Mouse (Mus musculus): ENCODE measurements around the gene Nkain2. TPM values are rescaled to one million over a fixed set of nuclear protein-coding genes. Genes with fewer than 3 reads are reported as not detected.

The Nkain2 gene
- polyA plus RNA-seq, 1 experiment from 2014 or later: not detected

- Histone ChIP-seq H3K9ac (ENCODE audit: low read depth, low read length) (no peak overlapping the region), H3K4me2 (ENCODE audit: low read depth, low read length) (no peak overlapping the region), H3K4me1 (ENCODE audit: control insufficient read depth, low read depth, low read length) (no peaks in the 10 kb centered on the region), H3K4me3 (ENCODE audit: low read depth, low read length) (no peak overlapping the region), H3K27ac (ENCODE audit: low read length) (no peak overlapping the region), H3K9me3 (replicated peaks; ENCODE audit: control insufficient read depth, low read length) (no peaks in the 10 kb centered on the region), H3K36me3 (ENCODE audit: control insufficient read depth, insufficient read depth) (no peaks in the 10 kb centered on the region), H3K27me3 (ENCODE audit: control insufficient read depth, insufficient read depth, low read depth, low read length) (no peaks in the 10 kb centered on the region)
- 82% methylated on average over 2 of the region's 2 CpGs for WGBS (ENCODE audit: insufficient replicate concordance)
- no peak for ATAC-seq (ENCODE audit: low read depth)
Measured at GRCm38 (mm10) chr10:32631043-32631442, 259.2 kb downstream of the Nkain2 start.

- ATAC-seq (ENCODE audit: low read depth): no peak
- Histone ChIP-seq H3K27ac (ENCODE audit: low read length) (no peak overlapping the region), H3K9me3 (replicated peaks; ENCODE audit: control insufficient read depth, low read length) (no peaks in the 10 kb centered on the region), H3K27me3 (ENCODE audit: control insufficient read depth, insufficient read depth, low read depth, low read length) (no peaks in the 10 kb centered on the region), H3K4me1 (ENCODE audit: control insufficient read depth, low read depth, low read length) (no peaks in the 10 kb centered on the region), H3K36me3 (ENCODE audit: control insufficient read depth, insufficient read depth) (no peaks in the 10 kb centered on the region), H3K9ac (ENCODE audit: low read depth, low read length) (no peak overlapping the region), H3K4me2 (ENCODE audit: low read depth, low read length) (no peak overlapping the region), H3K4me3 (ENCODE audit: low read depth, low read length) (no peak overlapping the region)
Measured at GRCm38 (mm10) chr10:32604448-32604847, 285.8 kb downstream of the Nkain2 start.

GRCm38 (mm10) chr10:32602798-32603197, 287.5 kb downstream of the Nkain2 start:
- WGBS (ENCODE audit: insufficient replicate concordance): 53% methylated on average over 4 of the region's 4 CpGs
- Histone ChIP-seq H3K36me3 (ENCODE audit: control insufficient read depth, insufficient read depth) (no peaks in the 10 kb centered on the region), H3K4me2 (ENCODE audit: low read depth, low read length) (no peak overlapping the region), H3K27ac (ENCODE audit: low read length) (no peak overlapping the region), H3K4me1 (ENCODE audit: control insufficient read depth, low read depth, low read length) (no peaks in the 10 kb centered on the region), H3K27me3 (ENCODE audit: control insufficient read depth, insufficient read depth, low read depth, low read length) (no peaks in the 10 kb centered on the region), H3K9me3 (replicated peaks; ENCODE audit: control insufficient read depth, low read length) (no peaks in the 10 kb centered on the region), H3K4me3 (ENCODE audit: low read depth, low read length) (no peak overlapping the region), H3K9ac (ENCODE audit: low read depth, low read length) (no peak overlapping the region)
- no peak for ATAC-seq (ENCODE audit: low read depth)

GRCm38 (mm10) chr10:32594998-32595397, 295.3 kb downstream of the Nkain2 start:
- Histone ChIP-seq H3K9me3 (replicated peaks; ENCODE audit: control insufficient read depth, low read length) (no peaks in the 10 kb centered on the region), H3K36me3 (ENCODE audit: control insufficient read depth, insufficient read depth) (no peaks in the 10 kb centered on the region), H3K4me2 (ENCODE audit: low read depth, low read length) (no peak overlapping the region), H3K9ac (ENCODE audit: low read depth, low read length) (no peak overlapping the region), H3K4me3 (ENCODE audit: low read depth, low read length) (no peak overlapping the region), H3K4me1 (ENCODE audit: control insufficient read depth, low read depth, low read length) (no peaks in the 10 kb centered on the region), H3K27ac (ENCODE audit: low read length) (no peak overlapping the region), H3K27me3 (ENCODE audit: control insufficient read depth, insufficient read depth, low read depth, low read length) (no peaks in the 10 kb centered on the region)
- no peak for ATAC-seq (ENCODE audit: low read depth)
- 33% methylated on average over 2 of the region's 2 CpGs for WGBS (ENCODE audit: insufficient replicate concordance)

- H3K9me3 ChIP-seq (replicated peaks; ENCODE audit: control insufficient read depth, low read length): no peaks in the 10 kb centered on the region
- no peak overlapping the region for H3K27ac ChIP-seq (ENCODE audit: low read length)
- no peaks in the 10 kb centered on the region for H3K36me3 ChIP-seq (ENCODE audit: control insufficient read depth, insufficient read depth)
- no peak overlapping the region for H3K9ac ChIP-seq (ENCODE audit: low read depth, low read length)
- no peak for ATAC-seq (ENCODE audit: low read depth)
- no peaks in the 10 kb centered on the region for H3K4me1 ChIP-seq (ENCODE audit: control insufficient read depth, low read depth, low read length)
- H3K27me3 ChIP-seq (ENCODE audit: control insufficient read depth, insufficient read depth, low read depth, low read length): no peaks in the 10 kb centered on the region
- 59% methylated on average over 3 of the region's 3 CpGs for WGBS (ENCODE audit: insufficient replicate concordance)
- H3K4me2 ChIP-seq (ENCODE audit: low read depth, low read length): no peak overlapping the region
- H3K4me3 ChIP-seq (ENCODE audit: low read depth, low read length): no peak overlapping the region
Measured at GRCm38 (mm10) chr10:32577276-32577580, 313.0 kb downstream of the Nkain2 start.

GRCm38 (mm10) chr10:32576559-32577275, 313.5 kb downstream of the Nkain2 start:
- no peaks in the 10 kb centered on the region for H3K36me3 ChIP-seq (ENCODE audit: control insufficient read depth, insufficient read depth)
- no peaks in the 10 kb centered on the region for H3K9me3 ChIP-seq (replicated peaks; ENCODE audit: control insufficient read depth, low read length)
- H3K4me3 ChIP-seq (ENCODE audit: low read depth, low read length): no peak overlapping the region
- WGBS (ENCODE audit: insufficient replicate concordance): 52% methylated on average over 2 of the region's 2 CpGs
- H3K4me1 ChIP-seq (ENCODE audit: control insufficient read depth, low read depth, low read length): no peaks in the 10 kb centered on the region
- H3K9ac ChIP-seq (ENCODE audit: low read depth, low read length): no peak overlapping the region
- no peak overlapping the region for H3K4me2 ChIP-seq (ENCODE audit: low read depth, low read length)
- no peaks in the 10 kb centered on the region for H3K27me3 ChIP-seq (ENCODE audit: control insufficient read depth, insufficient read depth, low read depth, low read length)
- ATAC-seq (ENCODE audit: low read depth): no peak
- H3K27ac ChIP-seq (ENCODE audit: low read length): no peak overlapping the region

- H3K4me2 ChIP-seq (ENCODE audit: low read depth, low read length): no peak overlapping the region
Measured at GRCm38 (mm10) chr10:32557673-32558072, 332.6 kb downstream of the Nkain2 start.

GRCm38 (mm10) chr10:32536057-32536456, 354.2 kb downstream of the Nkain2 start:
- no peak for ATAC-seq (ENCODE audit: low read depth)
- Histone ChIP-seq H3K4me2 (ENCODE audit: low read depth, low read length) (no peak overlapping the region), H3K27me3 (ENCODE audit: control insufficient read depth, insufficient read depth, low read depth, low read length) (no peaks in the 10 kb centered on the region), H3K9ac (ENCODE audit: low read depth, low read length) (no peak overlapping the region), H3K27ac (ENCODE audit: low read length) (no peak overlapping the region), H3K9me3 (replicated peaks; ENCODE audit: control insufficient read depth, low read length) (no peaks in the 10 kb centered on the region), H3K4me1 (ENCODE audit: control insufficient read depth, low read depth, low read length) (no peaks in the 10 kb centered on the region), H3K4me3 (ENCODE audit: low read depth, low read length) (no peak overlapping the region), H3K36me3 (ENCODE audit: control insufficient read depth, insufficient read depth) (no peaks in the 10 kb centered on the region)
- WGBS (ENCODE audit: insufficient replicate concordance): 50% methylated on average over 1 of the region's 1 CpGs

More at GRCm38 (mm10) chr10:32557673-32558072, 332.6 kb downstream of the Nkain2 start:
- no peaks in the 10 kb centered on the region for H3K9me3 ChIP-seq (replicated peaks; ENCODE audit: control insufficient read depth, low read length)
- H3K4me1 ChIP-seq (ENCODE audit: control insufficient read depth, low read depth, low read length): no peaks in the 10 kb centered on the region
- H3K27me3 ChIP-seq (ENCODE audit: control insufficient read depth, insufficient read depth, low read depth, low read length): no peaks in the 10 kb centered on the region
- H3K27ac ChIP-seq (ENCODE audit: low read length): no peak overlapping the region
- WGBS (ENCODE audit: insufficient replicate concordance): 26% methylated on average over 3 of the region's 3 CpGs
- no peak overlapping the region for H3K4me3 ChIP-seq (ENCODE audit: low read depth, low read length)
- H3K36me3 ChIP-seq (ENCODE audit: control insufficient read depth, insufficient read depth): no peaks in the 10 kb centered on the region
- H3K9ac ChIP-seq (ENCODE audit: low read depth, low read length): no peak overlapping the region
- ATAC-seq (ENCODE audit: low read depth): no peak

GRCm38 (mm10) chr10:32510821-32511220, 379.4 kb downstream of the Nkain2 start:
- Histone ChIP-seq H3K4me3 (ENCODE audit: low read depth, low read length) (no peak overlapping the region), H3K9me3 (replicated peaks; ENCODE audit: control insufficient read depth, low read length) (no peaks in the 10 kb centered on the region), H3K27ac (ENCODE audit: low read length) (no peak overlapping the region), H3K27me3 (ENCODE audit: control insufficient read depth, insufficient read depth, low read depth, low read length) (no peaks in the 10 kb centered on the region), H3K4me1 (ENCODE audit: control insufficient read depth, low read depth, low read length) (no peaks in the 10 kb centered on the region), H3K9ac (ENCODE audit: low read depth, low read length) (no peak overlapping the region), H3K4me2 (ENCODE audit: low read depth, low read length) (no peak overlapping the region), H3K36me3 (ENCODE audit: control insufficient read depth, insufficient read depth) (no peaks in the 10 kb centered on the region)
- no peak for ATAC-seq (ENCODE audit: low read depth)
- 45% methylated on average over 1 of the region's 1 CpGs for WGBS (ENCODE audit: insufficient replicate concordance)
